8 mouse cellular contexts compared by ENCODE assay signal in the genomic region with DNA sequence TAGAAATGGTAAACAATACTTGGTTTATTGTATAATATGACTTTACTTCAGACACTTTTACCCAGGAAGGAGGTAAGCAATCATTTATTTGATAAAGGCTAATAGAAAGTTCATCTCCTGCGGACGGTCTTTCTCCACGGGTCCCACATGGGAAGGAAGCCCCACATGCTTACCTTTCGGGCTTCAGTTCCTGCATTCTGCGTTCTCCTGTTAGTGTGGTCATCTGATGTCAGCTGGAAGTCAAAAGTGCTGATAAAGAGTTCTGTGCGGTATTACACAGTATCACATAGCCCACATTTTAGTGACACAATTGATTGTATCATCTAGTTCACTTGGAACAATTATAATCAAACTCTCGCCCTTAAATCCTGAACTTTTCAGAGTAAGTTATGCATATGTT. TPM values are rescaled to one million over a fixed set of nuclear protein-coding genes. Genes with fewer than 3 reads are reported as not detected.
DNase-seq lines count a peak whose midpoint lies in the region; ATAC-seq lines count a peak whose summit lies in the region.

No protein-coding gene starts in this region.

- WGBS in forebrain, embryonic 15.5 days: 15% methylated on average over 7 of the region's 7 CpGs
- WGBS in liver, embryonic 16.5 days (ENCODE audit: insufficient replicate concordance): 17% methylated on average over 7 of the region's 7 CpGs

- peak overlapping the region; percentile 63 for H3K4me2 ChIP-seq in forebrain, embryonic 15.5 days (replicated peaks)
- H3K4me2 ChIP-seq in liver, embryonic 16.5 days (ENCODE audit: low read depth, low read length): peak overlapping the region; percentile 17; the same call in 1 of the 2 replicates

- peak overlapping the region; percentile 94 for H3K4me3 ChIP-seq in forebrain, embryonic 15.5 days
- H3K4me3 ChIP-seq in liver, embryonic 16.5 days (ENCODE audit: low read depth, low read length): no peak overlapping the region

- H3K9me3 ChIP-seq in forebrain, embryonic 15.5 days: no peaks in the 10 kb centered on the region
- no peaks in the 10 kb centered on the region for H3K9me3 ChIP-seq in liver, embryonic 16.5 days (replicated peaks; ENCODE audit: control insufficient read depth, low read length)

- no peak overlapping the region for H3K27ac ChIP-seq in forebrain, embryonic 15.5 days (replicated peaks)
- no peak overlapping the region for H3K27ac ChIP-seq in liver, embryonic 16.5 days (ENCODE audit: low read length)

- ATAC-seq in forebrain, embryonic 15.5 days (replicated peaks): no peak
- ATAC-seq in liver, embryonic 16.5 days (ENCODE audit: low read depth): no peak

- H3K9ac ChIP-seq in forebrain, embryonic 15.5 days (replicated peaks): peak overlapping the region; percentile 92
- H3K9ac ChIP-seq in liver, embryonic 16.5 days (ENCODE audit: low read depth, low read length): no peak overlapping the region

- H3K36me3 ChIP-seq in forebrain, embryonic 15.5 days: no peaks in the 10 kb centered on the region
- no peaks in the 10 kb centered on the region for H3K36me3 ChIP-seq in liver, embryonic 16.5 days (ENCODE audit: control insufficient read depth, insufficient read depth)

- DNase-seq in cerebellum, adult 8-10 months: peak; percentile 3
- DNase-seq in cerebellum, postnatal 4 days (ENCODE audit: low spot score in 2 of 2): no peak
- peak; percentile 16 for DNase-seq in 3T3-L1 (ENCODE audit: low read depth, low spot score)
- DNase-seq in adrenal gland, postnatal 36 days: no peak
- no peak for DNase-seq in spleen, adult 12 weeks (ENCODE audit: low spot score)
- DNase-seq in layer of hippocampus, adult 18-20 months (ENCODE audit: low spot score in 2 of 2): no peak

- peaks cover 17% of the 10 kb centered on the region for H3K4me1 ChIP-seq in forebrain, embryonic 15.5 days
- no peaks in the 10 kb centered on the region for H3K4me1 ChIP-seq in liver, embryonic 16.5 days (ENCODE audit: control insufficient read depth, low read depth, low read length)

- H3K27me3 ChIP-seq in forebrain, embryonic 15.5 days: no peaks in the 10 kb centered on the region
- H3K27me3 ChIP-seq in liver, embryonic 16.5 days (ENCODE audit: control insufficient read depth, insufficient read depth, low read depth, low read length): peaks cover 28% of the 10 kb centered on the region

RNA-seq across cellular contexts. Expression of a gene that starts 1.0 kb away (rescaled TPM):
- 2.2 and 3.6 TPM in 2 replicates for polyA plus RNA-seq in forebrain, embryonic 15.5 days (2015; fragmentation: Nextera tagmentation; extraction: Ambion mirVana)
- polyA plus RNA-seq in liver, embryonic 16.5 days (2015; fragmentation: Nextera tagmentation; extraction: Ambion mirVana): 0.08 TPM in 1 of 2 replicates, not detected in the other
- 1 to 10 TPM; 3.4 to 4.7 TPM for total RNA-seq in adrenal gland, postnatal 36 days (2021)
- total RNA-seq in layer of hippocampus, adult 18-20 months (2021): 10 to 100 TPM; 38.6 to 39.5 TPM

Comparison
In these comparisons a context has a peak if more than half of its experiments do, and no peak if none do; other contexts are left out.
1. DNase-seq: peak in cerebellum, adult 8-10 months (single experiment) and 3T3-L1 (single experiment); none in cerebellum, postnatal 4 days (0 of 2), adrenal gland, postnatal 36 days (0 of 2), spleen, adult 12 weeks (single experiment) and layer of hippocampus, adult 18-20 months (0 of 2).
2. RNA of a gene that starts 1.0 kb away (total RNA-seq): 38.6 to 39.5 TPM in layer of hippocampus, adult 18-20 months; 3.4 to 4.7 TPM in adrenal gland, postnatal 36 days; every median in the first group is over 4 times any median in the second.